Mouse (Mus musculus) brain, embryonic 14.5 days (tissue): Measurements from ENCODE around the gene Klhl22. TPM values are rescaled to one million over a fixed set of nuclear protein-coding genes. Genes with fewer than 3 reads are reported as not detected.

Source experiments
- DNase-seq: peaks from one replicate; pipeline ENCODE4 v3.0.0-alpha.2; 2011; ENCODE audit warnings: low read depth
- CTCF ChIP-seq: fragments of 200-500 bp; IDR thresholded peaks from 2 replicates; pipeline ENCODE4 v1.5.1; 2012; ENCODE audit warnings: inconsistent platforms, mild to moderate bottlenecking, moderate library complexity, borderline replicate concordance; ENCODE audit not compliant: insufficient read depth, insufficient read length; ENCODE audit errors: extremely low read depth
- POLR2A ChIP-seq: fragments of 200-500 bp; IDR thresholded peaks from 2 replicates; pipeline ENCODE4 v1.6.1; 2012; ENCODE audit warnings: mild to moderate bottlenecking, inconsistent platforms, borderline replicate concordance; ENCODE audit not compliant: poor library complexity, insufficient read depth, insufficient read length, severe bottlenecking; ENCODE audit errors: extremely low read depth
- polyA plus RNA-seq: library from polyadenylated mRNA; depleted of rRNA; stranded (reverse); fragments of >200 nt; gene quantifications from 2 replicates; pipeline ENCODE4 v1.2.3, GENCODE M21; 2012

The Klhl22 gene
- polyA plus RNA-seq, 1 experiment: 109 TPM

DNA sequence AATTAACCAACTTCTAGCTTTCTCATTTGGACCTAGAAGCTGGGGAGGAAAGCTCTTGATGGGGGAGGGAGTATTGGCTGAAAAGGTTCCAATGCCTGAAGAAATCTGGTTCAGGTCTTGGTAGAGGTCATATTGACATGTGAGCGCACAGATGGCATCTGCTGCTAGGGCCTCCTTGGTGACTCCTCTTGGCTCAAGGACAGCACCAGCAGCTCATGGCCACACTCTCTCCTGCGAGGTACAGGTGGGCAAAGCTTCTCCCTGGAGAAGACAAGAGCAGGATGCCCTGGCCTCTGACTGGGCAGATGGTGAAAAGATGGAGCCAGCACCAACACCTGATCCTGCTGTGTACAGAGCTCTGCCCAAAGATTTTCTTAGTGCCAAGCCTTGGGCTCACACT, 67.1 kb downstream of the Klhl22 start:
- TF ChIP-seq POLR2A: no peak
- no peak for TF ChIP-seq CTCF

DNA sequence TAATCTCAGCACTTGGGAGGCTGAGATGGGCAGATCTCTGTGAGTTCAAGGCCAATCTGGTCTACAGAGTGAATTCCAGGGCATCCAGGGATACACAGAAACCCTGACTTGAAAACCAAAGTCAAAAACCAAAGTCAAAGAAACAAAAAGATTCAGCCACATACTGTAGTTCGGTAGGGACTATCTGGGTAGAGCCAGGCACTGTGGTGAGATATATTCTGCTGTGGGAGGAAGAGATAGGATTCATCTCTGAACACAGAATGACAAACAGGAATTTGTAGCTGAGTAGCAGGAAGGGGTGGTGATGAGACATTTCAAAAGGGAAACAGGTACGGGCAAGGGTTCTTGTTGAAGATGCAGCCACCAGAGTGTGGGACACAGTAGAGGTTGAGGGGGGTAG, 68.8 kb downstream of the Klhl22 start:
- no peak for DNase-seq
- TF ChIP-seq POLR2A (no peak), CTCF (no peak)

More for the DNA sequence above, 67.1 kb downstream of the Klhl22 start:
- DNase-seq: no peak

DNA sequence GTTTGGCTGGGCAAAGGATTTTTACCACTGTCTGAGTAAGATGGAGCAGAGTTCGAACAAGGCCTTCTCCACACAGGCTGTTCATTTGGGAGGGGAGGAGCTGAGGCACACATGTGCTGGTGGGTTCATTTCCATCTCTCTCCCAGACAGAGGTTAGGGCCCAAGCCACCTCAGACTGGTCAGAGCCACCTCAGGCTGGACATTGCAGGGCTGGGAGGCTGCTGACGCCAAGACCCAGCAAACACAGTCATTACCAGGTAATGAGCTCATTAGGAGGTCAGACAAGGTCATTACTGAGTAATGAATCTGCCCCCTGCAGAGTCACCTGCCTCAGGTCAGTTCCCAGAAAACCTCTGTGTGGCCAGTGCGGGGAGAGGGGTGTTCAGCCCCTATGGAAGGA, 69.4 kb downstream of the Klhl22 start:
- TF ChIP-seq CTCF (no peak), POLR2A (no peak)
- DNase-seq: no peak

DNA sequence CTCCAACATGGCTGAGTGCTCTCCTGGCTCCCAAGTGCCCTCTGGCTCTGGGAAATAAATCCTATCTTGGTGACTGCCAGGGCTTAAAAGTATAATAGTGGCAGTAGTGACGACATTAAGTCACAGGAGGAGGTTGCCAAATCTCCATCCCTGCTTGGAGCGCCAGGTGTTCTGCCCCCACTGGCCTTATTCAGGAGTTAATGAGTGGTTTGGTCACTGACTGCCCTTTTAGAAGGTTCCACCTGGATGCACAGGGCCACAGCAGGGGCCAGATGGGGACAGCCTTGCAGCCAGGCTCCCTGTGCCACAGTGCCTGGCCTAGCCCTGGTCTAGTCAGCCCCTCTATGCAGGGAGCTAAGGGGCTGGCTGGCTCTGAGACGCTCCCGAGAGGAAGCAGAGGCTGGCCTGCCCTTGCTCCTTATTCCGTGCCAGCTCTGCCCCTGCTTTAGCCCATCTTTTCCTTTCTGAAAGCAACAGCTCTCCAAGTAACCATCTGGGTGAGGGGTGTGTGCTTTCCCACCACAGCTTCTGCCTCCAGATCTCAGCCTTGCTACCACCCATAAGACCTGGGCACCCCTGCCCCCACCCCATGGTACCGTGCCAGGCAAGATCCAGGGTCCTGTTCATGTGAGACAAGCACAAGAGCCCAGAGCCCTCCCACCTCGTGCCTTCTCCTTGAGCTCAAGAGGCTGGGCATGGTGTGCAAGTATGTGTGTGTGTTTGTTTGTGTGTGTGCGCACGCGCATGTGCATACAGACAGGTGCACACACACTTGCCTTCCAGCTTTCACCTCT, 71.2 kb downstream of the Klhl22 start:
- no peak for TF ChIP-seq POLR2A
- DNase-seq: no peak

DNA sequence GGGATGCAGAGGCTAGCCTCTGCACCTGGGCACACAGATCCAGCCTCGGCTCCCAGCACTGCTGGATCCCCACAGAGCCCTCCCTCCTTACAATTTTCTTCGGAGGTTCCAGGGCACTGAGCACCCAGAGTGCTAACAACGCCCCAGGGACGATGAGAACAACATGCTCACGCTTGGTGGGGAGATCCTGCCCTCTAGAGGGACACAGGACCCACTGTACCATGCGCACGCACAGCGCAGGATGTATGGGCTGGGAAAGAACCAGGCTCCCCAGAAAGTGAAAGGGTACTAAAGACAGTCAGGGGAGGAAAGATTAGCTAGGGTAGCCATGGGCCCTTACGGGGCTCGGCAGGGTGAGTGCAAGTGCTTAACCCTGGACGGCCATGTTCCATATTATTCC, 72.4 kb downstream of the Klhl22 start:
- peak; percentile 36 for DNase-seq
- TF ChIP-seq CTCF (peak; percentile 42; the same call in 1 of the 2 replicates), POLR2A (no peak)

DNA sequence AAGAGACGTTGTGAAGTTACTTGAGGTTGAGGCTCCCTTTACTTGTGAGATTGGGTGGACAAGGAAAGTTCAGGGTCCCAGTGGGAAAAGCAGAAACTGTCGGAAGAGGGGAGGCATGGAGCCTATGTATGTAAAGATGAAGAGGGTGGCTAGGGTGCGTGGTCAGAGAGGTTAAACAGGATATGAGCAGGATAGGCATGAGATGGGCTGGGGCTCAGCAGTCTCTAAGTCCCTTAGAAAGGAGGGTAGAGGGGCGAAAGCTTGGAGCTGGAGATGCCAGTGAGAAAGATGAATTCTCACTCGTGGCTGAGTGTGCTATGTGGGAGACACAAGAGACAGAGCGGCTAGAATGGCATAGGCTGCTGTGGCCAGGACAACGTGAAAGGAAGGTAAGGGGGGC, 73.4 kb downstream of the Klhl22 start, which contains the start of gene B830017H08Rik:
TSS of gene B830017H08Rik (plus strand) at position 301 of the 400 bp plus-strand sequence.
- no peak for DNase-seq
- TF ChIP-seq POLR2A (no peak), CTCF (no peak)

DNA sequence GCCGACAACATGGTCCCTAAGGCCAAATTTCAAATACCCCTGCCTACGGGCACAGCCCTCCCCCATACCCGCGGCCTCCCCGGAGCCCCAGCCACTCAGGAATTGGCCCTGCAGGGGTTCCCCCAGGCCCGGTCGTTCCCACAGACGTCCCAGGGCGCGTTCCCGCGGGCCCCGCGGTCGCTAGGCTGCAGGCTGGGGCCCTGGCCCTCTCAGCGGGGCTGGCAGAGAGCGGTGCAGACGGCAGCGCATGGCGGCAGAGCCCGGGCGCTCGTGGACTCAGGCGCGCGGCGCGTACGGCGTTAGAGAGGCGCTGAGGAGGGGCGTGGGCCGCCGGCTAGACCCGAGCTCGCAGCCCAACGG, 73.9 kb downstream of the Klhl22 start:
- TF ChIP-seq POLR2A (no peak), CTCF (no peak)
- DNase-seq: peak; percentile 46

DNA sequence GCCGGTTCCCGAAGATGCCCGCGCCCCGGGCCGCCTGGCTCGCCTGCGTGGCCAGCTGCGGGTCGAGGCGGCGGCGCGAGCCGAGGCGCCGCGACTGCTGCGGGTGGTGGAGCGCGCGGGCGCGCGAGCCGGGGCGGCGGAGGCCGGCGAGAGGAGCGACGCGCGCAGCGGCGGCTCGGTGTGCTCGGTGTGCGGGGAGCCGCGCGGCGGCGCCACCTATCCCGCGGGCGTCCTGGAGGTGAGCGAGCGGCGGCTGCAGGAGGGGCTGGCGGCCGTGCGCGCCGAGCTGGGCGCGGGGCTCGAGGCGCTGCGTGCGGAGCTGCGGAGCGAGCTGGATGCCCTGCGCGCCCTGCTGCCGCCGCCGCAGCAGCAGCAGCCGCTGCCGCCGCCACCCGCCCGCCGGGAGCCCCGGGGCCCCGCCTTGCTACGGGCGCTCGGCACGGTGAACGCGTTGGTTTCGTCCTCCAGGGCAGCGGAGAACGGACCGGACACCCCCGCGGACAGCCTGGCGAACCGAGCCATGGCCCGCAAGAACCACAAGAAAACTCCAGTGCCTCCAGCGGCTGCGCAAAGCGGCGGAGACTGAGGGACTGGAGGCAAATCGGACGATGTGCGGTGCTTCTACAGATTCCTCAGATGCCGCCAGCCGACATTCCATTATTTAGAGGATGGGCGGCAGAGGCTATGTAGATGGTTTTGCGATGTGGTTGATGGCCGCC, 74.4 kb downstream of the Klhl22 start:
- DNase-seq: peak; percentile 67
- TF ChIP-seq CTCF: no peak
- TF ChIP-seq POLR2A: peak; percentile 38

DNA sequence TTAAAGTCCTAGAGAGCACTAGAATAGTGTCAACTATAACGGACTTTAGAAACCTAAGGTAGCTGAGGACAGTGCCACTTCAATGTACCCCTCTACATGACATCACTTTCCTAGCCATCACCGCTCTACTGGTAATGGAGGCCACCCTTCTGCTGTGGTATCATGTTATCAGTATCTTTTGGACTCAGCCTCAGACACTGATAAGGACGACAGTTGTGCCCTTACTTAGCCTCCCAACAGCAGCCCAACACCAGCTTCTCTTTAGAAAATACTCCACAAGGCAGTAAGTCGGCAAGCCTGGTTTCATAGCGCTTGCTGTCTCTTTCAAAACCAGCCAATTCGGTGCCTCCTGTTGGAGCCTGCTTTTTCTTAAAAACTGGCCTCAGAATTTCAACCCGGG, 75.1 kb downstream of the Klhl22 start:
- no peak for DNase-seq
- TF ChIP-seq POLR2A: no peak
- TF ChIP-seq CTCF: no peak

DNA sequence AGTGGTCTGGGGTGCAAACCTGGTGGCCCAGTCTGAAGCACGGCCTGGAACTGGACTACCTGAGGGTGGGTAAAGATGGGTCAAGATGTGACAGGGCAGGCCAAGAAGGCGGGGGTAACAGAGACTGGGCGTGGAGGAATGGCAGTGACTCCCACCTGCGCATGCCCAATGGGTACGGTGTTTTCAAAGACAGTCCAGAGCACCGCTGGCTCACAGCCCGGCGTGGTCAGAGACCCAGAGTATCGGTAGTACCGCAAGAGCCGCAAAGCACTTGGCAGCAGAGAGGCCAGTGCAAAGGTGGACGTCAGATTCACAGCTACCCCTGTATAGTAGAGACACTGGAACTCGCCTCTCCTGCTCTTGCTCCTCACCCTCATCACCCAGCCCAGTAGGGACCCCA, 76.1 kb downstream of the Klhl22 start:
- TF ChIP-seq POLR2A (no peak), CTCF (no peak)
- no peak for DNase-seq

DNA sequence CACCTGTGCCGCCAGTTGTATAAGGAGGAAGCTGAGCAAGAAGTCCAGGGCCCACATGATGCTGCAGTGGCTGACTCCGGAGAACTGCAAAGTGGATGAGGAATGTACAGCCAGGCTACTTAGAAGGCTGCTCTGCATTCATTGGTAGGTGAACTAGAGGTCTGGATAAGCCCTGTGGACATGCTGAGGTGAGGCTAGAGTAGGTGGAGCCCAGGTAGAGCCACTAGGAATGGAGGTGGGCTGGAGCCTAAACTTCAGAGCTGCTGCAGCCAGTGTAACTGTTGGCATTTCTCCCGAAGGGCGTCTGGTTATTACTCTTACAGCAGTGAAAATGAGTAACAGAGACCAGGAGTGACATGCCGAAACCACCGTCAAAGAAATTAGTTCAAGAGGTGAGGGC, 78.6 kb downstream of the Klhl22 start, which contains the start of gene Car15:
TSS of gene Car15 (minus strand) at position 314 of the 400 bp plus-strand sequence.
- DNase-seq: no peak
- no peak for TF ChIP-seq CTCF
- no peak for TF ChIP-seq POLR2A
